Mouse (Mus musculus): ENCODE results near the gene Tax1bp1. TPM values are rescaled to one million over a fixed set of nuclear protein-coding genes. Genes with fewer than 3 reads are reported as not detected.
A peak's percentile ranks its signal among the peaks of the same experiment; 100 is the strongest.
"Not testable (repeated sequence)": the region's sequence is repeated elsewhere in the genome, so short reads cannot be mapped to it uniquely, and the experiment has no call there.

Tax1bp1 gene
- total RNA-seq (2014; rRNA removed) (90.3 and 121 TPM in 2 replicates), polyA plus RNA-seq (2012; rRNA removed) (16.2 and 18.4 TPM in 2 replicates)

GRCm38 (mm10) chr6:52713104-52713896 is at the start of gene Tax1bp1:
TSS of gene Tax1bp1 (plus strand) at chr6:52713729.
- 3% methylated on average over 38 of the region's 38 CpGs for WGBS
- peaks cover 11% of the 10 kb centered on the region for H3K79me2 ChIP-seq (ENCODE audit: control insufficient read depth, insufficient read depth, low read length)
- H3K27me3 ChIP-seq (ENCODE audit: control insufficient read depth, insufficient read depth, low read length), result no peaks in the 10 kb centered on the region
- H3K4me1 ChIP-seq (ENCODE audit: control insufficient read depth, insufficient read depth, low read length), result peaks cover 10% of the 10 kb centered on the region
- TF ChIP-seq CTCF (IDR thresholded peaks at IDR 0.05; ENCODE audit: low read depth, low read length), result no peak
- peak; percentile 91 for TF ChIP-seq POLR2A (IDR thresholded peaks at IDR 0.05; ENCODE audit: extremely low read depth, insufficient read depth, low read length)
- H3K27ac ChIP-seq (replicated peaks; ENCODE audit: insufficient read depth, low read depth, low read length), result peak within 1 kb of the TSS; percentile 90
- peak within 1 kb of the TSS; percentile 96 for H3K9ac ChIP-seq (ENCODE audit: low read depth, low read length)
- peak; percentile 82 for DNase-seq (ENCODE audit: extremely low read depth, low read depth, low spot score)
- no peaks in the 10 kb centered on the region for H3K36me3 ChIP-seq (ENCODE audit: control insufficient read depth, insufficient read depth, low read length)
- peak within 1 kb of the TSS; percentile 90 for H3K4me3 ChIP-seq (ENCODE audit: insufficient read depth, low read depth, low read length)

DNA sequence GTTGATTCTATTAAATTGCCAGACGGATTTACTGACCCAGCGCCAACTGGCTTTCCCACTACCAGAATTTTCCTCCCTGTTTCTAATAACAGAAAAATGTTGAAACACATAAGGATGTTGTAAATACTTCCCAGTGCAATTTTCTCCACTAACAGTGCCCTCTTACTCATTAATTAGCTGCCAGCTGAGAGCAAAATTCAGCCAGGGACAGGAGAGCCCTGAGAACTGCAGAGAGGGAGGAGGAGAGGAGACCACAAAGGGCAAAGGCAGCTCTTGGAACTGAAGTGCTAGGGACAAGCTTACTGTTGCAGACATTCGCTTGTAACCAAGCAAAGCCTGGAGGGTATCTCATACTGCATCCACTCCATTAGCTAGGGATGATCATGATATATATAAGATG is 45.9 kb upstream of the Tax1bp1 start:
- 82% methylated on average over 3 of the region's 3 CpGs for WGBS
- Histone ChIP-seq H3K27ac (replicated peaks; ENCODE audit: insufficient read depth, low read depth, low read length) (no peak overlapping the region), H3K79me2 (ENCODE audit: control insufficient read depth, insufficient read depth, low read length) (no peaks in the 10 kb centered on the region), H3K27me3 (ENCODE audit: control insufficient read depth, insufficient read depth, low read length) (no peaks in the 10 kb centered on the region), H3K4me1 (ENCODE audit: control insufficient read depth, insufficient read depth, low read length) (no peaks in the 10 kb centered on the region), H3K4me3 (ENCODE audit: insufficient read depth, low read depth, low read length) (no peak overlapping the region), H3K36me3 (ENCODE audit: control insufficient read depth, insufficient read depth, low read length) (no peaks in the 10 kb centered on the region), H3K9ac (ENCODE audit: low read depth, low read length) (no peak overlapping the region)
- no peak for DNase-seq (ENCODE audit: extremely low read depth, low read depth, low spot score)
- TF ChIP-seq POLR2A (IDR thresholded peaks at IDR 0.05; ENCODE audit: extremely low read depth, insufficient read depth, low read length) (no peak), CTCF (IDR thresholded peaks at IDR 0.05; ENCODE audit: low read depth, low read length) (no peak)

- WGBS, result 30% methylated on average over 2 of the region's 2 CpGs
These were observed 43.7 kb upstream of the Tax1bp1 start for GRCm38 (mm10) chr6:52669878-52670277.

GRCm38 (mm10) chr6:52671791-52672190 is 41.7 kb upstream of the Tax1bp1 start:
- Histone ChIP-seq H3K27me3 (ENCODE audit: control insufficient read depth, insufficient read depth, low read length) (no peaks in the 10 kb centered on the region), H3K4me1 (ENCODE audit: control insufficient read depth, insufficient read depth, low read length) (peaks cover 5% of the 10 kb centered on the region; the same call in 1 of the 2 replicates), H3K4me3 (ENCODE audit: insufficient read depth, low read depth, low read length) (no peak overlapping the region), H3K9ac (ENCODE audit: low read depth, low read length) (no peak overlapping the region), H3K79me2 (ENCODE audit: control insufficient read depth, insufficient read depth, low read length) (no peaks in the 10 kb centered on the region), H3K27ac (replicated peaks; ENCODE audit: insufficient read depth, low read depth, low read length) (no peak overlapping the region), H3K36me3 (ENCODE audit: control insufficient read depth, insufficient read depth, low read length) (no peaks in the 10 kb centered on the region)
- WGBS, result 74% methylated on average over 8 of the region's 8 CpGs
- DNase-seq (ENCODE audit: extremely low read depth, low read depth, low spot score), result no peak
- TF ChIP-seq CTCF (IDR thresholded peaks at IDR 0.05; ENCODE audit: low read depth, low read length), result no peak
- no peak for TF ChIP-seq POLR2A (IDR thresholded peaks at IDR 0.05; ENCODE audit: extremely low read depth, insufficient read depth, low read length)

More at GRCm38 (mm10) chr6:52669878-52670277, 43.7 kb upstream of the Tax1bp1 start:
- not testable (repeated sequence) for H3K4me3 ChIP-seq (ENCODE audit: insufficient read depth, low read depth, low read length); H3K27ac ChIP-seq (replicated peaks; ENCODE audit: insufficient read depth, low read depth, low read length); H3K27me3 ChIP-seq (ENCODE audit: control insufficient read depth, insufficient read depth, low read length); H3K36me3 ChIP-seq (ENCODE audit: control insufficient read depth, insufficient read depth, low read length); H3K79me2 ChIP-seq (ENCODE audit: control insufficient read depth, insufficient read depth, low read length); H3K9ac ChIP-seq (ENCODE audit: low read depth, low read length); H3K4me1 ChIP-seq (ENCODE audit: control insufficient read depth, insufficient read depth, low read length)
- DNase-seq (ENCODE audit: extremely low read depth, low read depth, low spot score), result peak; percentile 41
- peak; percentile 39 for TF ChIP-seq CTCF (IDR thresholded peaks at IDR 0.05; ENCODE audit: low read depth, low read length)

- TF ChIP-seq CTCF (IDR thresholded peaks at IDR 0.05; ENCODE audit: low read depth, low read length) (no peak), POLR2A (IDR thresholded peaks at IDR 0.05; ENCODE audit: extremely low read depth, insufficient read depth, low read length) (no peak)
- Histone ChIP-seq H3K4me1 (ENCODE audit: control insufficient read depth, insufficient read depth, low read length) (peaks cover 5% of the 10 kb centered on the region; the same call in 1 of the 2 replicates), H3K79me2 (ENCODE audit: control insufficient read depth, insufficient read depth, low read length) (no peaks in the 10 kb centered on the region), H3K27ac (replicated peaks; ENCODE audit: insufficient read depth, low read depth, low read length) (no peak overlapping the region), H3K36me3 (ENCODE audit: control insufficient read depth, insufficient read depth, low read length) (no peaks in the 10 kb centered on the region), H3K9ac (ENCODE audit: low read depth, low read length) (no peak overlapping the region), H3K4me3 (ENCODE audit: insufficient read depth, low read depth, low read length) (no peak overlapping the region), H3K27me3 (ENCODE audit: control insufficient read depth, insufficient read depth, low read length) (no peaks in the 10 kb centered on the region)
- DNase-seq (ENCODE audit: extremely low read depth, low read depth, low spot score), result no peak
- 79% methylated on average over 2 of the region's 2 CpGs for WGBS
These were observed 41.0 kb upstream of the Tax1bp1 start for GRCm38 (mm10) chr6:52672539-52672938.

DNA sequence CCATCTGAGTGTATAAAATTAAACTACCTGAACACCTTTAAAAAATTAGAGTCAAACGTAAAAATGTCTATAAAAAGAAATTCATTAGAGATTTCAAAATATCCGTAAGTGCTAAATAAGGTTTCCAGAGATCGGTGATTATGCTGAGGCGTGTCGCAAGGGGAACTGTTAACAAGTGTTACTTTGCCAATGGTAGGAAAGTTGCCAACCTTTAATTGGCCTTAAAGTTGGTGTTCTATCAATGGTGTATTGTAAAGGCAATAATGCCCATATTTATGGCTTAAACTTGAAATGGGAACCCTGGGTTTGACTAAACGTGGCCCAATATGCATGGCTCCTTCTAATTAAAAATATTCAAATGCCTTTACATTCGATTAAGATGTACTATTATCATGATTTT is 39.8 kb upstream of the Tax1bp1 start:
- no peak overlapping the region for H3K9ac ChIP-seq (ENCODE audit: low read depth, low read length)
- no peaks in the 10 kb centered on the region for H3K27me3 ChIP-seq (ENCODE audit: control insufficient read depth, insufficient read depth, low read length)
- H3K4me1 ChIP-seq (ENCODE audit: control insufficient read depth, insufficient read depth, low read length), result peaks cover 5% of the 10 kb centered on the region; the same call in 1 of the 2 replicates
- no peak overlapping the region for H3K4me3 ChIP-seq (ENCODE audit: insufficient read depth, low read depth, low read length)
- peak; percentile 40 for DNase-seq (ENCODE audit: extremely low read depth, low read depth, low spot score)
- 81% methylated on average over 7 of the region's 7 CpGs for whole genome bisulfite sequencing
- no peaks in the 10 kb centered on the region for H3K79me2 ChIP-seq (ENCODE audit: control insufficient read depth, insufficient read depth, low read length)
- TF ChIP-seq CTCF (IDR thresholded peaks at IDR 0.05; ENCODE audit: low read depth, low read length), result no peak
- no peak for TF ChIP-seq POLR2A (IDR thresholded peaks at IDR 0.05; ENCODE audit: extremely low read depth, insufficient read depth, low read length)
- H3K27ac ChIP-seq (replicated peaks; ENCODE audit: insufficient read depth, low read depth, low read length), result no peak overlapping the region
- no peaks in the 10 kb centered on the region for H3K36me3 ChIP-seq (ENCODE audit: control insufficient read depth, insufficient read depth, low read length)

Data from liver, adult 2 months (tissue).